Mouse (Mus musculus) spleen, postnatal 10 days (tissue): ENCODE measurements around the gene Dpm3.

Experiments
- DNase-seq, 2 experiments: peaks; one replicate each; pipeline ENCODE4 v3.0.0; 2021 to 2022; ENCODE audit warnings: low spot score in 2 of 2

Dpm3 gene

DNA sequence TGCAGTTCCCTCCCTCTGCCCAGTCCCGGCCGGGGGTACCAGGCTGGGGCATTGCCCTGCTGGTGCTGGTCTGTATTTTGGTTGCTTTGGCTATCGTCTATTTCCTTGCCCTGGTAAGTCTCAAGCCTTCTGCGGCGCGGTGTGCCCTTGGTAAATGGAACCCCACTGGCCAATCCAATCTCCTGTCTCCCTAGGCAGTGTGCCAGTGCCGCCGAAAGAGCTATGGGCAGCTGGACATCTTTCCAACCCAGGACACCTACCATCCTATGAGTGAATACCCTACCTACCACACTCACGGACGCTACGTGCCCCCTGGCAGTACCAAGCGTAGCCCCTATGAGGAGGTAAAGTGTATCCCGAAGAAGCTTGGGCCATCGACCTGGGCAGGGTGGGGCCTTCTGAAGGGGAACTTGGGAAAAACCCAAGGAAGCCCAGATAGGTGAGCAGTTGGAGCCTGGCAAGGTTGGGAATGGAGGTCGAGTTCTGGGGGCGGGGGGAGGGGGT is 27.3 kb upstream of the Dpm3 start:
- no peak for DNase-seq

DNA sequence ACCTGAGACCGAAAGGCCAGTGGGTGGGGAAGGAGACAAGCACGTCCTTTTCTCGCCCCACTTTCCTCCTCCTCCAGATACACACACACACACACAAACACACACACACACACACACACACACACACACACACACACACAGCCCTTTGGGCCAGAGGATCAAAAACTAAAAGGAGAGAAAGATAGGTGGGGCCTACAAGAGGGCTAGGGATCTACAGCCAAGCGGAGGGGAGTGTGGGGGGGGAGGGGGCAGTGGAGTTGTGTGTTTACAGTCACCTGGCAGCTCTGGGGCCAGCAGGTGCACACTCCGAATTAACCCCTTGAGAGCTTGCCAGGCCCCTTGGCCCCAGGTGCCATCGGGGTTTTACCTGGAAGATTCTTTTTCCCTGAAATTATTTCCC is 26.5 kb upstream of the Dpm3 start:
- DNase-seq = no peak

DNA sequence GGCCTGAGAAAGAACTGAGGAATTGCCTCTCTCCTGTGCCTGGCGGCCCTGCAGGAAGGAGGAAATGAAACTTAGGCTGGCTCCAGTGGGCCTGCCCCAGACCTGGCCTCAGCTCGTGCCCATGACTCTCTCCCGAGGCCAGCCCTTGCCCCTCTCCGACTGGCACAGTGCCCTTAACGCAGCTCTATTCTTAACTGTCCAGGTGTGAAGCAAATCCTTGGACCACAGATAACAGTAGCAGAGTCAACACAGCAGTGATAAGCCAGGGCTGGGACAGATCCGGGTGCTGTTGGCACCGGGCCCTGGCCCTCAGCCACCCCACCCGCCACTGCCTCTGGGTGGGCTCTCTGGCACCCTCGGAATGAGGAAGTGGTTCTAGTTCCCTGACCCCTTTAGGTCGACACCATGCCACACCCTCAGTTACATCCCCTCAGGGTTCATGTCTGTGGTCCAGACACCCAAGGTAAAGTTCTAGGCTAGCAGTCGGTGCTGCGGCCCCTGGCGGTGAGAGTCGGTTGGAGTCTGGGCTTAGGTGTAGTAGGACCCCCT is 25.5 kb upstream of the Dpm3 start:
- DNase-seq = no peak

DNA sequence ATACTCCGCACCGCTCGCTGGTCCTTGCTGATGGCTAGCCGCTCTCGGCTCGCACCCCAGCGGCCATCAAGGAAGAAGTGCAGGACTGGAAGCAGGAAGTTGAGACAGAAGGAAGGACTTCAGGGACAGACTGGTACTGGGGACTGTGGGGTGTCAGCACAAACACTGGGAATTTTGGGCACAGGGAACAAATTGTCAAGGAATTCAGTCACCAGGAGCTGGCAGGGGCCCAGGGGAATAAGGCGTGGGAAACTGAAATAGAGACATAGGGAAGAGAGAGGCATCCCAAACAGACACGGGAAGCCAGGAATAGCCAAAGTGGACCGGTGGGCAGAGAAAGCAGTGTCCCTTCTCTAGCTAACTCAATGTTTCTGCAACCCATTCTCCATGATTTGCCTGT is 22.6 kb upstream of the Dpm3 start:
- no peak for DNase-seq

GRCm38 (mm10) chr3:89237682-89238081 is 21.5 kb upstream of the Dpm3 start:
- no peak for DNase-seq

GRCm38 (mm10) chr3:89238494-89238893 is 20.7 kb upstream of the Dpm3 start:
- DNase-seq = no peak

DNA sequence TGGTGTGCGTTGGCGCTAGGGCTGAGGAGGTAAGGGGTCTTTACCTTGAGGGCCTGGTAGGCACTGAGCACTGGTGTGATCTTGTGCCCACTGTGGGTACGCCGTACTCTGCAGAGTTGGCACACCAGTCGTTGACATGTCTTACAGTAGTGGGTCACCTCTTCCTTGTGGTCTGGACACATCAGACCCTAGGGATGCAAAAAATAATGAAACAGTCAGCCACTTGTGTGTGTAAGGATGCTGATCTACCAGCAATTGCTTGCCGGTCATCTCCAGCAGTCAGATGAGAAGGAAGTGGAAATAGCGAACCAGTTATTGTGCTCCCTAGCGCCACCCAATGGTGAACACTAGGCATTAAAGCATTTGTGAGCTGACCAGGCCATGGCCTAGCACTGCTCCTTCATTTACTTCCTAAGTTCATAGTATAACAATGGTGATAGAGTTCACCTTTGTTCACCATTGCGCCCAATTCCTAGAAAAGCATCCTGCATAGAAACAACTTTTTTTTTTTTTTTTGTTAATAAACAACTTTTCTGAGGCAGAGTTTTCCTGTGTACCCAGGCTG is 16.7 kb upstream of the Dpm3 start:
- peak; percentile 44 to 81 for DNase-seq

DNA sequence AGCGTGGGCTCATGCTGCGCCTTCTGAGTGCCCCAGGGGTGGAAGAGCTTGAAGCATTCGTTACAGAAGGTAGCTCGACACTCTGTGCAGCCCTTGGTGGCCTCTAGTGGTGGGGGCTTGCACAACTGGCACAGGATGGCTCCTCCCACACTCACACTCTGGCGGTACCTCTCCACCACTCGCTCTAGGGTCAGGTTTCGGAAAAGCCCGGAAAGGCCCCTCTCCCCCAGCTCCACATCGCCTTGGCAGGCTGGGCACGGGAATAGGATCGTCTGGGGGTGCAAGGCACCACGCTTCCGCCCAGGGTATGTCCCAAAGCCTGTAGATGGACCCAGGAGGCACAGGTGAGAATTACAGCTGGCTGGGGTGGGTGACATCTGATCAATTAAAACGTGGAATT is 15.5 kb upstream of the Dpm3 start:
- peak; percentile 38 to 79 for DNase-seq

DNA sequence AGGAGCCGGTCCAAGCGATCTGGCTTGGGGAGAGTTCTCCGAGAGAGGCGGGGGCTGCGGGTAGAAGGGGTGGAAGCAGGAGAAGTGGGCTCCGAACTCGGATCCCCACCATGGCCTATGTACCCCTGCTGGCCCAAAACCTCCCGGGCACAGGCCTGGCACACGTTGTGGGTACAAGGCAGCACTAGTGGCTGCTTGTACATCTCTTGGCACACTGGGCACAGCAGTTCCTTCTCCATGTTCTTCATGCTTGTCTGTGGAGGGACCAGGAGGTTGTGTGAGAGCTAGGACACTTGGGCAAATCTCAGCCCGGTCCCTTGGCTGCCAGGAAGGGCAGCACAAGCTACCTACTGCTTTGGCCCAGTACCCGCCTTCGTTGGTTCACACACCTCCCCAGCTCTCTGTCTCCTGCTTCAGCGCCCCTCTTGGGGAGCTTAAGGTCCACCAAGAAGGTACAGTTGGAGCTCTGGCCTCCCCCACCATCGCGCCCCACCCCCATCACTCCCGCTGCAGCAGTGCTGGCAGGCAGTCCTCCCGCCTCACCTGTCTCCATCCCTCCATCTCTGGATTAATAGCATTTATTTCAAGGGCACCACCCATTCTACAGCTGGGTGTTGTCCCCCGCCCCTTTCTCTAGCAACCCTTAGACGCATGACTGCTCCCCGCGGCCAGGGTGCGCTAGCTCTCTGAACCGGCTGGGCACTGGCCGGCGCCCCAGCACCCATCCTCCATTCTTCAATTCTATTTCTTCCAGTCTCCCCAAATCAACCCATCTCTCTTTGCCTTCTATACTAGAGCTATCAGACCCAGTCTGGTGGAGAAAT is 14.8 kb upstream of the Dpm3 start:
- peak in 1 of 2 experiments; percentile 59 for DNase-seq

- no peak for DNase-seq
Observed at GRCm38 (mm10) chr3:89244982-89245687, 14.0 kb upstream of the Dpm3 start.

DNA sequence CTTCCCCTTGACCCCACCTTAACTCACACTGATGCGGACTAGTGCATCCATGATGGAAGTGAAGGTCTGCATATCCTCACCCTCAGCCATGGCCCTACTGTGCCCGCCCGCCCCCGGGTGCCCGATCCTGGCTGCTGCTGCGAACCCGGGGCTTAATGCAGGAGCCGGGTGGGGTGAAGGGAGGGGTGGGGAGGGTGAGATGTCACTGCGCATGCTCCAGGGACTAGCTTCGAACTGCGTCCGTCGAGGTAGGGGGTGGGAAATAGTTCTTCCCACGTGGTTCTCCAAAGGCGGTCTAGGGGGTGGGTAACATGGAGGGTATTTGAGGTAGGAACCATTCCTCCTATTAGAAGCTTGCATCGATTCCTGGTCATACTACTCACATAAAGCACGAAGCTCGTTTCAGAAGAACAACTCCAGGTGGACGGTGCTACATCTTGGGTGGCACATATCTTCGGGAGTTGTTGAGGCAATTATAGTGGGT is 13.4 kb upstream of the Dpm3 start, which contains the start of gene Krtcap2:
TSS of gene Krtcap2 (plus strand) at position 279 of the 484 bp plus-strand sequence.
- no peak for DNase-seq

DNA sequence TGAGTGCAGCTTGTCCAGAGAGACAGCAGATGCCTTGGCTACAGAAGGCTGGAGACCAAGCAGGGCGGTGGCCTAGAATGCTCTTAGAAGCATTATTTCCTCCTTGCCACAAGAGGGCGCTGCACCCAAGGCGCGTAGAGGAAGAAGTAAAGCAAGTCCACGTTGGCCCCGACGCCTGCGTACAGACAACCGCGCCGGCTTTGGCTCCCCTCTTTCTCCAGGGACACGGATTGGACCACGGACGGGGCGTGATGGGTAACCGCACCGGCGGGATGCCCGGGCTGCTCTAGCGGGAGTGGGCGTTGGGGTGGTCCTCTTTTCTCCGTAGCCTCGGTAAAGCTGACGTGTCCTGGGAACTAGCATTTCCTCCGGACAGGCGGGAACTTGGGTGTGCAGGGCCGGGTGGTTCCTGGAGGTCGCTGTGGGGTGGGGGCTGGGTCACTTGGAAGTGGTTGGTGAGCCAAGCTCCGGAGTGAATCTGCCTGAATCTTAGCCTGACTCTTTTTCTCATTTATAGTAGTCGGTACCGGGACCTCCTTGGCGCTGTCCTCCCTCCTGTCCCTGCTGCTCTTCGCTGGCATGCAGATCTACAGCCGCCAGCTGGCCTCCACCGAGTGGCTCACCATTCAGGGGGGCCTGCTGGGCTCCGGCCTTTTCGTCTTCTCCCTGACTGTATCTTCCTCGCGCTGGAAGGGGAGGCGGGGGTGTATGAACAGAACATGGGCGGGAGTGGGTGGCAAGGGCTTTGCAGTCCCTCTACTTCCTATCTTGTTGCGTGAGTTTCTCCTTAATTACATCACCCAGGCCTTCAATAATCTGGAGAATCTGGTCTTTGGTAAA is 12.7 kb upstream of the Dpm3 start, which contains the start of gene Trim46:
TSS of gene Trim46 (minus strand) at position 49 of the 840 bp plus-strand sequence.
- DNase-seq = peak; percentile 84 to 90

- no peak for DNase-seq
Observed at GRCm38 (mm10) chr3:89247466-89247865, 11.7 kb upstream of the Dpm3 start.

GRCm38 (mm10) chr3:89250435-89251040 is 8.6 kb upstream of the Dpm3 start:
- DNase-seq = peak; percentile 46 to 75

DNA sequence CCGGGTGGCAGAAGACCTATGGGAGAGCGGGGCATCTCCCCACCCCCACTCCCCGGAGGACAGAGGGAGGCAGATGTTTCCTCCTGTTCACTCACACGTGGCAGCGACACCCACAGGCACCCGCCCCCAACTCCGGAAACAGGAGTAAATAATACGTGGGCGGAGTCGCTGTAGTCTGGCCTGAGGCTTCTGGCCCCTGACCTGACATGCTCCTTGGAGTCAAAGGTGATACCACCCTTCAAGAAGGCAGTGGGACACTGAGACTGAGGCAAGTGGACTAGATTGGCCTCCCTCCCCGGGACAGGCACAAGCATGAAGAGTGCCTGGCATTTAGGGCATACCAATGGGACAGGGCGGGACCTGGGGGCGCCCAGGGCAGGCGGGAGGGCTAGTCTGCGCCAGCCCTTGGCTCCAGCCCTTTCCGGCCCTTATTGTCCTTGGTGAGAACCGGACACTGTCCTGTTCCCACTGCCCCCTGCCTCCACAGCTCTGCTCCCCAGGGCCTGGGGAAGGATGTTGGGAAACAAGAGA is 7.7 kb upstream of the Dpm3 start:
- peak; percentile 40 to 76 for DNase-seq

DNA sequence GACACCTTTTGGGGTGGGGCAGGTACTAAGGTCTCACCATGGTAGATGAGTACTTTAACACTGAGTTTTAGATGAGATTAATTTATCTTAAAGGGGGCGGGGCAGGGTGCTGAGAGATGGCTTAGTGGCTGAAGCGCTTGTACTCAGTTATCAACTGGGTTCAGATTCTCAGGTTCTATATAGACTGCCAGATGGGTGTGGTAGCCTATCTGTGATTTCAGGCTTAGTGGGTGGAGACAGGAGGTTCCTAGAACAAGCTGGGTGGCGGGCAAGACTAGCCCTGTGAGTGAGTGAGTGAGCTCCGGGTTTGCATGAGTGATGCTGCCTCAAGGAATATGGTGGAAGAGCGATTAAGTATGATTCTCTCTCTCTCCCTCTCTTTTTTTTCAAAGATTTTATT is 4.2 kb upstream of the Dpm3 start:
- DNase-seq = no peak

GRCm38 (mm10) chr3:89256177-89256576 is 3.0 kb upstream of the Dpm3 start:
- DNase-seq = no peak

- DNase-seq = no peak
Observed at GRCm38 (mm10) chr3:89260211-89260610, 1.1 kb downstream of the Dpm3 start.

GRCm38 (mm10) chr3:89262417-89262816 is 3.3 kb downstream of the Dpm3 start:
- no peak for DNase-seq

- peak; percentile 61 to 80 for DNase-seq
Observed at GRCm38 (mm10) chr3:89266439-89266893, 7.3 kb downstream of the Dpm3 start.
